Mouse (Mus musculus) spleen, adult 2 months (tissue): ENCODE measurements around the gene Mettl3. TPM values are rescaled to one million over a fixed set of nuclear protein-coding genes. Genes with fewer than 3 reads are reported as not detected.
A peak's percentile ranks its signal among the peaks of the same experiment; 100 is the strongest.

Source experiments
- DNase-seq, 2 experiments: peaks; one replicate each; pipeline versions ENCODE4 v3.0.0 to v3.0.0-alpha.2; 2012 to 2021; ENCODE audit warnings: low spot score in 2 of 2, low read depth in 1 of 2
- H3K27ac ChIP-seq: fragments of 200-500 bp; 2 replicates; pipeline ENCODE4 v1.5.1; 2012; ENCODE audit warnings: low read length, inconsistent platforms; ENCODE audit not compliant: insufficient read depth
- H3K27me3 ChIP-seq: fragments of 200-500 bp; 2 replicates; pipeline ENCODE4 v1.6.1; 2012; ENCODE audit warnings: mild to moderate bottlenecking, moderate library complexity, low read length, inconsistent platforms; ENCODE audit not compliant: control insufficient read depth, insufficient read depth
- H3K36me3 ChIP-seq: fragments of 200-500 bp; 2 replicates; pipeline ENCODE4 v1.6.1; 2012; ENCODE audit warnings: mild to moderate bottlenecking, low read length, inconsistent platforms; ENCODE audit not compliant: control insufficient read depth, insufficient read depth
- H3K4me1 ChIP-seq: fragments of 200-500 bp; 2 replicates; pipeline ENCODE4 v1.6.1; 2011; ENCODE audit warnings: inconsistent platforms; ENCODE audit not compliant: control insufficient read depth, insufficient read depth, insufficient read length
- H3K4me3 ChIP-seq: fragments of 200-500 bp; 2 replicates; pipeline ENCODE4 v1.5.1; 2011; ENCODE audit warnings: mild to moderate bottlenecking, inconsistent platforms; ENCODE audit not compliant: insufficient read depth, insufficient read length; ENCODE audit errors: extremely low read depth
- CTCF ChIP-seq: fragments of 200-500 bp; IDR thresholded peaks from 2 replicates; pipeline ENCODE4 v1.5.1; 2011; ENCODE audit warnings: mild to moderate bottlenecking, inconsistent platforms; ENCODE audit not compliant: insufficient read depth, insufficient read length, insufficient replicate concordance; ENCODE audit errors: extremely low read depth
- POLR2A ChIP-seq: fragments of 200-500 bp; IDR thresholded peaks from 2 replicates; pipeline ENCODE4 v1.6.1; 2011; ENCODE audit warnings: low read depth, low read length, inconsistent platforms
- WGBS: fragments of 180-500 bp; shearing (Covaris S2); methylation state at CpG from one replicate; pipeline ENCODE4 v1.1.7; 2018; 5-methylcytosine and 5-hydroxymethylcytosine counted together
- polyA plus RNA-seq: library from polyadenylated mRNA; depleted of rRNA; stranded (reverse); fragments of >200 nt; gene quantifications from 2 replicates; pipeline ENCODE4 v1.2.3, GENCODE M21; 2012

Gene Mettl3
- polyA plus RNA-seq, 1 experiment, result 24.1 TPM

- TF ChIP-seq CTCF (no peak), POLR2A (no peak)
- WGBS, result 90% methylated on average over 3 of the region's 3 CpGs
Measured at GRCm38 (mm10) chr14:52284191-52284590, 20.7 kb downstream of the Mettl3 start.

GRCm38 (mm10) chr14:52283629-52284028 lies 21.3 kb downstream of the Mettl3 start:
- Histone ChIP-seq H3K4me1 (0 out of 2 replicates have a peak, but pooled peaks cover 3% of the 10 kb centered on the region), H3K4me3 (no peak overlapping the region), H3K27ac (no peak overlapping the region), H3K27me3 (no peaks in the 10 kb centered on the region), H3K36me3 (peaks cover 22% of the 10 kb centered on the region)
- no peak for DNase-seq
- TF ChIP-seq CTCF (no peak), POLR2A (no peak)
- 98% methylated on average over 5 of the region's 5 CpGs for WGBS

More at GRCm38 (mm10) chr14:52284191-52284590, 20.7 kb downstream of the Mettl3 start:
- Histone ChIP-seq H3K27me3 (no peaks in the 10 kb centered on the region), H3K4me1 (0 out of 2 replicates have a peak, but pooled peaks cover 3% of the 10 kb centered on the region), H3K4me3 (no peak overlapping the region), H3K36me3 (peaks cover 22% of the 10 kb centered on the region), H3K27ac (no peak overlapping the region)
- DNase-seq, result no peak

- DNase-seq, result peak in 1 of 2 experiments; percentile 17
- WGBS, result 1% methylated on average over 20 of the region's 21 CpGs
- Histone ChIP-seq H3K27me3 (no peaks in the 10 kb centered on the region), H3K27ac (peak overlapping the region; percentile 88), H3K4me3 (peak overlapping the region; percentile 83), H3K4me1 (0 out of 2 replicates have a peak, but pooled peaks cover 3% of the 10 kb centered on the region), H3K36me3 (peaks cover 5% of the 10 kb centered on the region; the same call in 1 of the 2 replicates)
- TF ChIP-seq POLR2A (no peak), CTCF (no peak)
Measured at GRCm38 (mm10) chr14:52279747-52280120, 25.2 kb downstream of the Mettl3 start.

DNA sequence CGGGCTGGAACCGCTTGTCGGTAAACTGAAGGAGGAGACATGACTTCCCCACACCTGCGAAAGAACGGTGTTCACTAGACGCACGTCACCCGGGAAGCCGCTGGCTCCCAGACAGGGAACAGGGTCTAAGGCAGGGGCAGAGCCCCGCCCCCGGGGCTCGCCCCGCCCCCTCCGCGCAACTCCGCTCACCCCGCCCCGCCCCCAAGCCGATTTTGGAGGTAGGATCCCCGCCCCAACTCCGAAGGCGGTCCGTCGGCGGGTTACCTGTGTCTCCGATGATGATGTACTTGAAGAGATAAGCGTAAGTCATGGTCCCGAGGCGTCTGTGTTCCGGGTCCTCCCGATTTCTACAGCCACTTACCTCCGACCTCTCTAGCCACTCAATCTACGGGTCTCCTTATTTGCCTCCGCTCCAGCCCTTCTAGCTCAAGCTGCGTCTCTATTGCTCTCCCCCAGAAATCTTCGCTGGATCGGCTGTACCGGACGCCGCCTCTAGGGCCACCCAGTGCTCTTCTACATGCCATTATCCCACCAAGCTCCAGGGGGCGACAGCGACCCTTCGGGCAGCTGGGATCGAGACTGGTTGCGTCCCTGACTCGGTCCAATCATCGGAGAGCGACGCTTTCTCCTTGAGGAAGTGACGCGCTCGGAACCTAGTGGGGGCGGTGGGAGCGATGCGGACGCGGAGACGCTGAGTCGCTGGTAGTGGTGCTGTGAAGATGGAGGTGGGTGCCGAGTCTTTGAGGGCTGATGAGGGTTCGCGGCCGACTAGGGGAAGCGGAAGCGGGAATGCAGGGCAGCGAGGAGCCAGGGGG lies 25.8 kb downstream of the Mettl3 start, which contains the start of the genes Tox4 and Rab2b:
Gene Tox4 (plus strand): TSS at position 215 of the 815 bp plus-strand sequence.
Gene Rab2b (minus strand): TSS at position 614 of the 815 bp plus-strand sequence.
- Histone ChIP-seq H3K27me3 (no peaks in the 10 kb centered on the region), H3K36me3 (peaks cover 5% of the 10 kb centered on the region; the same call in 1 of the 2 replicates), H3K4me1 (0 out of 2 replicates have a peak, but pooled peaks cover 3% of the 10 kb centered on the region), H3K27ac (peak within 1 kb of the TSS; percentile 88), H3K4me3 (peak within 1 kb of the TSS; percentile 83)
- TF ChIP-seq CTCF (peak; percentile 98), POLR2A (peak; percentile 93)
- under 1% methylated on average over 66 of the region's 66 CpGs for WGBS
- peak; percentile 97 to 99 for DNase-seq

GRCm38 (mm10) chr14:52277210-52277609 lies 27.7 kb downstream of the Mettl3 start:
- WGBS, result 94% methylated on average over 4 of the region's 4 CpGs
- H3K27ac ChIP-seq, result no peak overlapping the region
- H3K27me3 ChIP-seq, result no peaks in the 10 kb centered on the region
- H3K4me3 ChIP-seq, result no peak overlapping the region
- 0 out of 2 replicates have a peak, but pooled peaks cover 3% of the 10 kb centered on the region for H3K4me1 ChIP-seq
- TF ChIP-seq CTCF (no peak), POLR2A (no peak)
- DNase-seq, result no peak
- H3K36me3 ChIP-seq, result peaks cover 8% of the 10 kb centered on the region

- no peak for DNase-seq
- peaks cover 11% of the 10 kb centered on the region for H3K36me3 ChIP-seq
- no peak overlapping the region for H3K27ac ChIP-seq
- no peaks in the 10 kb centered on the region for H3K4me1 ChIP-seq
- no peaks in the 10 kb centered on the region for H3K27me3 ChIP-seq
- TF ChIP-seq POLR2A (no peak), CTCF (no peak)
- 70% methylated on average over 3 of the region's 3 CpGs for WGBS
- H3K4me3 ChIP-seq, result no peak overlapping the region
Measured at GRCm38 (mm10) chr14:52272781-52273180, 32.1 kb downstream of the Mettl3 start.
